Mouse (Mus musculus) spleen, embryonic (tissue): ENCODE results near the gene Atp13a3.

ENCODE experiments used
- CTCF ChIA-PET: fragments of 350-600 bp; sonication (Branson Sonifier 250); formaldehyde crosslinking; loops from one replicate; lab custom pipeline; 2022; lab: Charles Lee

The Atp13a3 gene

GRCm38 (mm10) chr16:30416284-30416683, 10.5 kb upstream of the Atp13a3 start:
- CTCF ChIA-PET, result no interaction called here

- CTCF ChIA-PET, result interaction anchor here (0.6 kb wide), 1 partner anchor 39 kb away, joined by 7 read pairs; no protein-coding TSS in a partner anchor
Observed at GRCm38 (mm10) chr16:30412680-30413079, 6.9 kb upstream of the Atp13a3 start.

- CTCF ChIA-PET, result no interaction called here
Observed at GRCm38 (mm10) chr16:30410914-30411313, 5.1 kb upstream of the Atp13a3 start.

GRCm38 (mm10) chr16:30407513-30407912, 1.7 kb upstream of the Atp13a3 start:
- CTCF ChIA-PET, result no interaction called here

GRCm38 (mm10) chr16:30403528-30403927, 2.2 kb downstream of the Atp13a3 start:
- CTCF ChIA-PET, result no interaction called here

- CTCF ChIA-PET, result no interaction called here
Observed at GRCm38 (mm10) chr16:30397127-30398057, 8.4 kb downstream of the Atp13a3 start.

- CTCF ChIA-PET, result interaction anchor here (0.5 kb wide), 1 partner anchor 12 kb away, joined by 3 read pairs; no protein-coding TSS in a partner anchor
Observed at GRCm38 (mm10) chr16:30395136-30395535, 10.6 kb downstream of the Atp13a3 start.

GRCm38 (mm10) chr16:30390650-30391340, 15.0 kb downstream of the Atp13a3 start:
- CTCF ChIA-PET, result interaction anchor here (0.7 kb wide), 1 partner anchor 125 kb away, joined by 9 read pairs; no protein-coding TSS in a partner anchor

GRCm38 (mm10) chr16:30389831-30390649, 15.7 kb downstream of the Atp13a3 start:
- CTCF ChIA-PET, result interaction anchor here (0.5 to 0.7 kb wide), 3 partner anchors 110 to 140 kb away, joined by 3 to 9 read pairs (median 4); no protein-coding TSS in a partner anchor

- CTCF ChIA-PET, result interaction anchor here (0.6 kb wide), 1 partner anchor 141 kb away, joined by 3 read pairs; no protein-coding TSS in a partner anchor
Observed at GRCm38 (mm10) chr16:30389210-30389684, 16.5 kb downstream of the Atp13a3 start.

- CTCF ChIA-PET, result no interaction called here
Observed at GRCm38 (mm10) chr16:30388522-30389209, 17.1 kb downstream of the Atp13a3 start.

GRCm38 (mm10) chr16:30387871-30388460, 17.8 kb downstream of the Atp13a3 start:
- CTCF ChIA-PET, result no interaction called here

- CTCF ChIA-PET, result no interaction called here
Observed at GRCm38 (mm10) chr16:30386911-30387439, 18.8 kb downstream of the Atp13a3 start.

GRCm38 (mm10) chr16:30385531-30385930, 20.2 kb downstream of the Atp13a3 start:
- CTCF ChIA-PET, result interaction anchor here (0.6 kb wide), 1 partner anchor 121 kb away, joined by 4 read pairs; no protein-coding TSS in a partner anchor

- CTCF ChIA-PET, result interaction anchor here (1.4 to 1.8 kb wide), 2 partner anchors 136 to 144 kb away, joined by 4 to 7 read pairs; no protein-coding TSS in a partner anchor
Observed at GRCm38 (mm10) chr16:30376237-30376636, 29.5 kb downstream of the Atp13a3 start.

- CTCF ChIA-PET, result interaction anchor here (0.6 to 1.8 kb wide), 4 partner anchors 9 to 137 kb away, joined by 4 to 10 read pairs (median 5); no protein-coding TSS in a partner anchor
Observed at GRCm38 (mm10) chr16:30374927-30375326, 30.8 kb downstream of the Atp13a3 start.

GRCm38 (mm10) chr16:30374266-30374665, 31.5 kb downstream of the Atp13a3 start:
- CTCF ChIA-PET, result interaction anchor here (0.7 to 1.3 kb wide), 2 partner anchors 10 to 136 kb away, joined by 4 to 6 read pairs; no protein-coding TSS in a partner anchor

- CTCF ChIA-PET, result interaction anchor here (0.6 to 0.7 kb wide), 3 partner anchors 40 to 942 kb away, joined by 5 to 9 read pairs (median 7); no protein-coding TSS in a partner anchor
Observed at GRCm38 (mm10) chr16:30373286-30373685, 32.5 kb downstream of the Atp13a3 start.

- CTCF ChIA-PET, result interaction anchor here (0.6 kb wide), 1 partner anchor 11 kb away, joined by 3 read pairs; no protein-coding TSS in a partner anchor
Observed at GRCm38 (mm10) chr16:30367395-30367794, 38.4 kb downstream of the Atp13a3 start.
